Mouse (Mus musculus): ENCODE measurements at regions not wholly inside any gene's neighbourhood (a gene's known extent, or its start where the extent isn't known, plus 50 kb on each side); places are given as distances from the start of the nearest gene placed in this dataset.

DNA sequence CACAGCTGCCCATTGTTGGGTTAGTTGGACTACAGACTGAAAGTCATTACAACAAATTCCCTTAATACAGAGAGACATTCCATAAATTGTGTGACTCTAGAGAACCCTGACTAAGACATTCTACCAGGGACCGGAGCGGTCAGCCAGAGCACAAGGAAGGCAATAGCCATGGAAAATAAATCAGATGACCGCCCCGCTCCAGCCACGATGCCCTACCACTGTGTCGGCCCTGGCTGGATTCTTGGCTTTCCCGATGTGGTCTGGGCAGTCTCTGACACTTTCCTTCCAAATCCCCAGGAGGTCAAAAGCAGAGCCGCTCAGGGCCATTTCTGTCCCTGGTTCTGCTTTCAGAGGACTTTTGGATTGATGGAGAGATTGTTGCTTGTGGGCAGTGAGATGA, 57.8 kb downstream of the Lsm3 start:
- ATAC-seq (ENCODE audit: low FRiP score) (no peak), DNase-seq (ENCODE audit: low spot score) (no peak)
- H3K27me3 ChIP-seq (ENCODE audit: control insufficient read depth, insufficient read depth, low read length) = no peaks in the 10 kb centered on the region
- H3K9me3 ChIP-seq (ENCODE audit: control insufficient read depth, low read length) = no peaks in the 10 kb centered on the region
- H3K9ac ChIP-seq = no peak overlapping the region
- H3K27ac ChIP-seq = no peak overlapping the region
- no peak overlapping the region for H3K4me2 ChIP-seq (replicated peaks)
- no peaks in the 10 kb centered on the region for H3K4me1 ChIP-seq (replicated peaks; ENCODE audit: control insufficient read depth, insufficient read depth, low read length)
- H3K4me3 ChIP-seq (replicated peaks; ENCODE audit: low read length) = no peak overlapping the region
- H3K36me3 ChIP-seq (replicated peaks; ENCODE audit: control insufficient read depth, insufficient read depth) = no peaks in the 10 kb centered on the region
- 84% methylated on average over 8 of the region's 8 CpGs for WGBS

DNA sequence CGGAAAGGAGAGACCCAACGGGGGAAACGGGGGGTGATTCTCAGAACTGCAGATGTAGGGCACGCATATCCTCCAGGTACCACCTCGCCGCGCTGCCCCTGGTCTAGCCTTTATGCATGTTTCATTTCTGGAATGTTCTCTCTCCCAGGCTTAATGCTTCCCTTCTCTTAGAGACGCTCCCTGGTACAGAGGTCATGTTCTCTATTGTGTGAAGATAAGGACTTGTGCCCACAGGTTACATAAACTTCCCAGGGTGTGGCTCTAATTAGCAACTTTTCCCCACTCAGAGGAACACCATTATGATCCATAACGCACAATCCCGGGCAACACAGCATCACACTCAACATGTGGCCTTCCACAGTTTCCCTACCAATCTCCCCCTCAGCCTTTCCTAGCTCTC, 58.7 kb downstream of the Lsm3 start:
- H3K27ac ChIP-seq = no peak overlapping the region
- no peak overlapping the region for H3K4me3 ChIP-seq (replicated peaks; ENCODE audit: low read length)
- H3K4me2 ChIP-seq (replicated peaks) = no peak overlapping the region
- no peaks in the 10 kb centered on the region for H3K27me3 ChIP-seq (ENCODE audit: control insufficient read depth, insufficient read depth, low read length)
- ATAC-seq (ENCODE audit: low FRiP score) (no peak), DNase-seq (ENCODE audit: low spot score) (no peak)
- H3K9ac ChIP-seq = no peak overlapping the region
- H3K4me1 ChIP-seq (replicated peaks; ENCODE audit: control insufficient read depth, insufficient read depth, low read length) = no peaks in the 10 kb centered on the region
- 86% methylated on average over 10 of the region's 10 CpGs for WGBS
- H3K36me3 ChIP-seq (replicated peaks; ENCODE audit: control insufficient read depth, insufficient read depth) = no peaks in the 10 kb centered on the region
- H3K9me3 ChIP-seq (ENCODE audit: control insufficient read depth, low read length) = no peaks in the 10 kb centered on the region

GRCm38 (mm10) chr6:91575662-91576364, 60.1 kb downstream of the Lsm3 start:
- WGBS = 65% methylated on average over 4 of the region's 4 CpGs
- Histone ChIP-seq H3K9me3 (ENCODE audit: control insufficient read depth, low read length) (no peaks in the 10 kb centered on the region), H3K4me1 (replicated peaks; ENCODE audit: control insufficient read depth, insufficient read depth, low read length) (no peaks in the 10 kb centered on the region), H3K9ac (no peak overlapping the region), H3K4me2 (replicated peaks) (no peak overlapping the region), H3K27me3 (ENCODE audit: control insufficient read depth, insufficient read depth, low read length) (no peaks in the 10 kb centered on the region), H3K36me3 (replicated peaks; ENCODE audit: control insufficient read depth, insufficient read depth) (no peaks in the 10 kb centered on the region), H3K4me3 (replicated peaks; ENCODE audit: low read length) (no peak overlapping the region), H3K27ac (no peak overlapping the region)
- ATAC-seq (ENCODE audit: low FRiP score) = no peak
- DNase-seq (ENCODE audit: low spot score) = peak; percentile 82

DNA sequence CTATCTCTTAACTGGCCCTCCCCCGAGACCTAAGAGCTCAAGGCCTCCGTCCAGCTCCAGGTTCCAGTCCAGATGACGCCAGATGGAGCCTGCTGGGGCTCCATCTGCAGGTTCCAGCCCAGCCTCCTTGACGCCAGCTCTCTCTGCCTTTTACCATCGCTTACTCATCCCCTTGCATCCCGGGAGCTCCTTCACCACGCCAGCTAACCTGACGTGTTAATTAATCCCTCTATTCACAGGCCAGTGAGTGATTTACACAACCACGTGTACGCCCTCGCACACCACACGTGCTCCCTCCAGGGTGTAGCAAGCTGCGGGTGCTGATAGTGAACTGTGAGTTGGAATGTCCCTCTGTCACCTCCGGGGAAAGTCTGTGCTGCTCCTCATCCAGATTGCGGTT, 61.2 kb downstream of the Lsm3 start:
- Histone ChIP-seq H3K4me3 (replicated peaks; ENCODE audit: low read length) (no peak overlapping the region), H3K4me1 (replicated peaks; ENCODE audit: control insufficient read depth, insufficient read depth, low read length) (no peaks in the 10 kb centered on the region), H3K27me3 (ENCODE audit: control insufficient read depth, insufficient read depth, low read length) (no peaks in the 10 kb centered on the region), H3K9me3 (ENCODE audit: control insufficient read depth, low read length) (no peaks in the 10 kb centered on the region), H3K27ac (no peak overlapping the region), H3K36me3 (replicated peaks; ENCODE audit: control insufficient read depth, insufficient read depth) (no peaks in the 10 kb centered on the region), H3K4me2 (replicated peaks) (no peak overlapping the region), H3K9ac (no peak overlapping the region)
- DNase-seq (ENCODE audit: low spot score) = no peak
- 48% methylated on average over 15 of the region's 15 CpGs for WGBS
- ATAC-seq (ENCODE audit: low FRiP score) = no peak

- H3K9me3 ChIP-seq (ENCODE audit: control insufficient read depth, low read length) = no peaks in the 10 kb centered on the region
- H3K27me3 ChIP-seq (ENCODE audit: control insufficient read depth, insufficient read depth, low read length) = no peaks in the 10 kb centered on the region
- no peaks in the 10 kb centered on the region for H3K36me3 ChIP-seq (replicated peaks; ENCODE audit: control insufficient read depth, insufficient read depth)
- H3K27ac ChIP-seq = no peak overlapping the region
- 88% methylated on average over 10 of the region's 10 CpGs for WGBS
- H3K4me2 ChIP-seq (replicated peaks) = no peak overlapping the region
- no peak for ATAC-seq (ENCODE audit: low FRiP score)
- H3K4me3 ChIP-seq (replicated peaks; ENCODE audit: low read length) = no peak overlapping the region
- no peaks in the 10 kb centered on the region for H3K4me1 ChIP-seq (replicated peaks; ENCODE audit: control insufficient read depth, insufficient read depth, low read length)
- H3K9ac ChIP-seq = no peak overlapping the region
- DNase-seq (ENCODE audit: low spot score) = no peak
Observed at GRCm38 (mm10) chr6:91579666-91580065, 63.9 kb downstream of the Lsm3 start.

DNA sequence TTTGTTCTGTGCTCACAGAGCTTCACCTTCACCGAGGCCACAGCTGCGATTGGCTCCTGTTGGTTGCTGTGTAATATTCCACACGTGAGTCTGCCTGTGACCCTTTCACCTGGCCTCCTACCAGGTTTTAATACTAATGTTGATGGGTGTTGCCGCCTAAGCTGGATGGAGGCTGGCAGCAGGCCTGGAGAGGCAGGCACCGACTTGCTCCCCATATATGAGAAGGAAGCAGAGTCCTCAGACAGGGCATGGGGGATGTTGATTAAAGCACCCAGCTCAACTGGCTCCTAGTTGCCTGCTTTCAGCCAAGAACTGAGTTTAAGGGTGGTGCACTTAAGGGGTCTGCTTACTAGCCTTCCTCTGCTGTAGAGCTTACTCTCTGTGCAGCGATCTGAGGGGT, 64.9 kb downstream of the Lsm3 start:
- Histone ChIP-seq H3K27me3 (ENCODE audit: control insufficient read depth, insufficient read depth, low read length) (no peaks in the 10 kb centered on the region), H3K9me3 (ENCODE audit: control insufficient read depth, low read length) (no peaks in the 10 kb centered on the region), H3K4me1 (replicated peaks; ENCODE audit: control insufficient read depth, insufficient read depth, low read length) (no peaks in the 10 kb centered on the region), H3K36me3 (replicated peaks; ENCODE audit: control insufficient read depth, insufficient read depth) (no peaks in the 10 kb centered on the region), H3K4me2 (replicated peaks) (no peak overlapping the region), H3K9ac (no peak overlapping the region), H3K27ac (no peak overlapping the region), H3K4me3 (replicated peaks; ENCODE audit: low read length) (no peak overlapping the region)
- no peak for ATAC-seq (ENCODE audit: low FRiP score)
- no peak for DNase-seq (ENCODE audit: low spot score)
- 93% methylated on average over 6 of the region's 6 CpGs for WGBS

- H3K4me2 ChIP-seq (replicated peaks) = no peak overlapping the region
- WGBS = 88% methylated on average over 5 of the region's 5 CpGs
- H3K4me1 ChIP-seq (replicated peaks; ENCODE audit: control insufficient read depth, insufficient read depth, low read length) = no peaks in the 10 kb centered on the region
- no peaks in the 10 kb centered on the region for H3K36me3 ChIP-seq (replicated peaks; ENCODE audit: control insufficient read depth, insufficient read depth)
- no peaks in the 10 kb centered on the region for H3K27me3 ChIP-seq (ENCODE audit: control insufficient read depth, insufficient read depth, low read length)
- no peak overlapping the region for H3K4me3 ChIP-seq (replicated peaks; ENCODE audit: low read length)
- H3K9me3 ChIP-seq (ENCODE audit: control insufficient read depth, low read length) = no peaks in the 10 kb centered on the region
- DNase-seq (ENCODE audit: low spot score) (no peak), ATAC-seq (ENCODE audit: low FRiP score) (no peak)
- H3K27ac ChIP-seq = no peak overlapping the region
- no peak overlapping the region for H3K9ac ChIP-seq
Observed at GRCm38 (mm10) chr6:91582338-91582737, 66.6 kb downstream of the Lsm3 start.

- Histone ChIP-seq H3K9me3 (ENCODE audit: control insufficient read depth, low read length) (no peaks in the 10 kb centered on the region), H3K4me2 (replicated peaks) (no peak overlapping the region), H3K4me1 (replicated peaks; ENCODE audit: control insufficient read depth, insufficient read depth, low read length) (no peaks in the 10 kb centered on the region), H3K36me3 (replicated peaks; ENCODE audit: control insufficient read depth, insufficient read depth) (no peaks in the 10 kb centered on the region), H3K4me3 (replicated peaks; ENCODE audit: low read length) (no peak overlapping the region), H3K27me3 (ENCODE audit: control insufficient read depth, insufficient read depth, low read length) (no peaks in the 10 kb centered on the region), H3K27ac (no peak overlapping the region), H3K9ac (no peak overlapping the region)
- ATAC-seq (ENCODE audit: low FRiP score) = no peak
- DNase-seq (ENCODE audit: low spot score) = no peak
- 92% methylated on average over 5 of the region's 5 CpGs for WGBS
Observed at GRCm38 (mm10) chr6:91583346-91583745, 67.6 kb downstream of the Lsm3 start.

DNA sequence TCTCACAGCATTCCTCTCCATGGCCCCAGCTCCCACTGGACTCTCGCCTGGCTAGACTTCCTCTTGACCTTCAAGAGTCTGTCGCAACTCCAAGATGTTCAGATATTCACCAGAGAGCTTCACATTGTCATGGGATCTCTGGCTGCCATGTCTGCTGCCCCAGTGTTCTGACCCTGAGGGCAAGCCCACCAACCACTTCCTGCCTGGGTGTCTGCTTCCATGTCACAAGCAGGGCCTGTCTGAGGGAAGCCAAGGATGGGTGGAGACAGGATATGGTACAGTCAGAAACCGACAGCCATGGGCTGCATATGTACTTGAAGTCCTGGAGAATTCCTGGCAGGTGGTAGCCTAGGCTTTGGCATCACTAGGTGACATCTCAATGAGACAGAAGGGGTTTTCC, 69.8 kb downstream of the Lsm3 start:
- no peaks in the 10 kb centered on the region for H3K27me3 ChIP-seq (ENCODE audit: control insufficient read depth, insufficient read depth, low read length)
- ATAC-seq (ENCODE audit: low FRiP score) (no peak), DNase-seq (ENCODE audit: low spot score) (no peak)
- H3K27ac ChIP-seq = no peak overlapping the region
- H3K4me3 ChIP-seq (replicated peaks; ENCODE audit: low read length) = no peak overlapping the region
- no peak overlapping the region for H3K9ac ChIP-seq
- 89% methylated on average over 3 of the region's 3 CpGs for WGBS
- H3K4me2 ChIP-seq (replicated peaks) = no peak overlapping the region
- no peaks in the 10 kb centered on the region for H3K36me3 ChIP-seq (replicated peaks; ENCODE audit: control insufficient read depth, insufficient read depth)
- no peaks in the 10 kb centered on the region for H3K4me1 ChIP-seq (replicated peaks; ENCODE audit: control insufficient read depth, insufficient read depth, low read length)
- no peaks in the 10 kb centered on the region for H3K9me3 ChIP-seq (ENCODE audit: control insufficient read depth, low read length)

DNA sequence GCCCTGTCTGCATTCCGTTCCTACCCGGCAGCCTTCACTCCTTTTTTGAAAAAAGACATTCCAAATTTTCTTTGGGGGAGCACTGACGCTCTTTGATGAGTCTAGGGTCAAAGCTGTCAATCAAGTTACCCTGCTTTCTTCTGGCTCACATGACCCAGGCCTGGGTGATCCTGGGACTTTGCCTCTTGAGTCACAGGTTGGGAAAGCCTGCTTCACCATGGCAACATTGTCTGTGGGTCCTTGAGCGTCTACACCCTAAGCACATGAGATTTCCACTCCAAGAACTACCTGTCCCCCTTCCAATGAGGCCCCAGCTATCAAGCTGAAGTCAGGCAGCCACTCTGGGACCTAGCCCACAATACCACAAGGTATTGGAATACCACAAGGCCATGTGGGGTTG, 73.5 kb downstream of the Lsm3 start:
- ATAC-seq (ENCODE audit: low FRiP score) = no peak

More for the DNA sequence above, 73.5 kb downstream of the Lsm3 start:
- no peaks in the 10 kb centered on the region for H3K9me3 ChIP-seq (ENCODE audit: control insufficient read depth, low read length)
- no peak overlapping the region for H3K27ac ChIP-seq
- H3K4me3 ChIP-seq (replicated peaks; ENCODE audit: low read length) = no peak overlapping the region
- no peaks in the 10 kb centered on the region; the same call in 1 of the 2 replicates for H3K4me1 ChIP-seq (replicated peaks; ENCODE audit: control insufficient read depth, insufficient read depth, low read length)
- 76% methylated on average over 4 of the region's 4 CpGs for WGBS
- no peak overlapping the region for H3K9ac ChIP-seq
- H3K36me3 ChIP-seq (replicated peaks; ENCODE audit: control insufficient read depth, insufficient read depth) = no peaks in the 10 kb centered on the region
- no peak for DNase-seq (ENCODE audit: low spot score)
- H3K4me2 ChIP-seq (replicated peaks) = no peak overlapping the region
- H3K27me3 ChIP-seq (ENCODE audit: control insufficient read depth, insufficient read depth, low read length) = no peaks in the 10 kb centered on the region
